Mouse (Mus musculus): ENCODE results near the gene Prtg.

DNA sequence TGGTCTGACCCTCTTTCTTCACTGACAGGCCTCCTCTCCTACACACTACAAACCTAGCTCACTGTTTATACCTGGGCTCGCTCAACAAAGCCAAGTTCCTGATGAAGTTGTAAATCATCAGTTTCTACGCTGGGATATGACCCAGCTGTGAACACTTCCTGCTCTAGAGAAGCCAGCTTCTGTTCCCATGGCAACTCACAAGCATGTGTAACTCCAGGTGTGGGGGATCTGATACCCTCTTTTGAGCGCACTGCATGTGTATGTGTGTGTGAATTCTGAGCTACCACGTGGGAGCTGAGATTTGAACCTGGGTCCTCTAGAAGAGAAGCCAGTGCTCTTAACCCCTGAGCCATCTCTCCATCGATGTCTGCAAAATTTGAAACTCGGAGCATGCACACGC is 142.9 kb downstream of the Prtg start:
- TF ChIP-seq CHD2 (IDR thresholded peaks at IDR 0.05; ENCODE audit: low read length) (no peak), USF1 (IDR thresholded peaks at IDR 0.05; ENCODE audit: low read depth, low read length) (no peak), CTCF (conservative IDR thresholded peaks at IDR 0.05 in 1 of 2, IDR thresholded peaks at IDR 0.05 in 1 of 2; ENCODE audit: low read depth in 2 of 2, low read length in 2 of 2) (no peak), POLR2A (IDR thresholded peaks at IDR 0.05; ENCODE audit: low read depth, low read length) (no peak), TCF12 (IDR thresholded peaks at IDR 0.05; ENCODE audit: low read depth, low read length) (no peak), IRF4 (IDR thresholded peaks at IDR 0.05; ENCODE audit: low read depth, low read length) (no peak)

Measured in CH12.LX (cell line).